Mouse (Mus musculus): Measurements from ENCODE around the gene Frmd4b. TPM values are rescaled to one million over a fixed set of nuclear protein-coding genes. Genes with fewer than 3 reads are reported as not detected.

The Frmd4b gene
- polyA plus RNA-seq, 2 experiments, result 5.7 to 6.4 TPM

DNA sequence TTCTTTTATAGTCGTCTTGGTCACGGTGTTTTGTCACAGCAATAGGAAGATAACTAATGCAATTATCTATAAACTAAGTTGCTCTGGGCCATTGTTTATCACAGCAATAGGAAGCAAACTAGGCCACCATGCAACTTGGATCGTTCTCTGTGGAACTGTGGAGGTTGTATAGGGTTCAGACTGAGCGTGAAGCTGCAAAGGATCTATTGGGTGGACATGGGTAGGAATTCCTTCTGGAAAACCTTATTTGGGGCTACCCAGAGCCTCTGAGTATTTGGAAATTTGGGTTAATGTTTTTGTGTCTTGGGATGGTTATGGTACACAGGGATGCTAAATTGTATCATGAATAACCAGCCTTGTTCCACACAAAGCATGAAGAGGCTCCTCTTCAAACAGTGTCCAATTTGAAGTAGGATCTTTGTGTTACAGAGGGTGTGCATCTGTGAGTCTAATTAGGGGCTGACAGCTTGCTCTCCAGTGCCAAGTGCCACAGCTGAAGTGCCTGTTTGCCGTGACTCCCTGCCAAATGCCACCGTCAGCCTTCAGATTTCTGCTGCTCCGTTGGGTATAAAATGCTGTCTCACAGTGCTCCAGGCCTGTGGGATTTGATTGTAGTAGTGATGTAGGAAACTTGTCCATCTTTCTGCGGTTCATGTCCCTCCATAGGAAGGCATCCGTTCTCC is 81.4 kb downstream of the Frmd4b start:
- DNase-seq (ENCODE audit: low read depth in 3 of 3, low spot score in 3 of 3), result no peak
- no peak for ATAC-seq (ENCODE audit: insufficient read depth)
- Histone ChIP-seq H3K9me3 (ENCODE audit: control insufficient read depth, low read length) (no peaks in the 10 kb centered on the region), H3K4me2 (ENCODE audit: low read depth) (no peak overlapping the region), H3K4me3 (ENCODE audit: insufficient read depth in 1 of 2, low read depth in 2 of 2, low read length in 2 of 2) (no peak overlapping the region), H3K27ac (no peak overlapping the region), H3K9ac (replicated peaks) (no peak overlapping the region), H3K36me3 (replicated peaks; ENCODE audit: control insufficient read depth, insufficient read depth, low read depth) (no peaks in the 10 kb centered on the region), H3K27me3 (ENCODE audit: control insufficient read depth, insufficient read depth, low read length) (no peaks in the 10 kb centered on the region), H3K4me1 (replicated peaks; ENCODE audit: control insufficient read depth in 2 of 2, insufficient read depth in 2 of 2, low read length in 1 of 2) (no peaks in the 10 kb centered on the region)
- TF ChIP-seq EP300 (IDR thresholded peaks at IDR 0.05; ENCODE audit: low read depth), result no peak
- 72% methylated on average over 9 of the region's 9 CpGs for WGBS (ENCODE audit: insufficient replicate concordance)

GRCm38 (mm10) chr6:97531043-97531442 is 86.3 kb downstream of the Frmd4b start:
- WGBS (ENCODE audit: insufficient replicate concordance), result 9% methylated on average over 4 of the region's 4 CpGs

GRCm38 (mm10) chr6:97528961-97529680 is 88.2 kb downstream of the Frmd4b start:
- Histone ChIP-seq H3K36me3 (replicated peaks; ENCODE audit: control insufficient read depth, insufficient read depth, low read depth) (no peaks in the 10 kb centered on the region), H3K9ac (replicated peaks) (no peak overlapping the region), H3K9me3 (ENCODE audit: control insufficient read depth, low read length) (no peaks in the 10 kb centered on the region), H3K27ac (no peak overlapping the region), H3K27me3 (ENCODE audit: control insufficient read depth, insufficient read depth, low read length) (no peaks in the 10 kb centered on the region), H3K4me2 (ENCODE audit: low read depth) (no peak overlapping the region), H3K4me1 (replicated peaks; ENCODE audit: control insufficient read depth in 2 of 2, insufficient read depth in 2 of 2, low read length in 1 of 2) (no peaks in the 10 kb centered on the region), H3K4me3 (ENCODE audit: insufficient read depth in 1 of 2, low read depth in 2 of 2, low read length in 2 of 2) (no peak overlapping the region)
- ATAC-seq (ENCODE audit: insufficient read depth) (no peak), DNase-seq (ENCODE audit: low read depth in 3 of 3, low spot score in 3 of 3) (no peak)
- no peak for TF ChIP-seq CTCF (IDR thresholded peaks at IDR 0.05; ENCODE audit: low read depth)
- TF ChIP-seq EP300 (IDR thresholded peaks at IDR 0.05; ENCODE audit: low read depth), result no peak
- 63% methylated on average over 15 of the region's 15 CpGs for WGBS (ENCODE audit: insufficient replicate concordance)

More at GRCm38 (mm10) chr6:97531043-97531442, 86.3 kb downstream of the Frmd4b start:
- Histone ChIP-seq H3K27ac (no peak overlapping the region), H3K4me1 (replicated peaks; ENCODE audit: control insufficient read depth in 2 of 2, insufficient read depth in 2 of 2, low read length in 1 of 2) (no peaks in the 10 kb centered on the region), H3K36me3 (replicated peaks; ENCODE audit: control insufficient read depth, insufficient read depth, low read depth) (no peaks in the 10 kb centered on the region), H3K4me2 (ENCODE audit: low read depth) (no peak overlapping the region), H3K9ac (replicated peaks) (no peak overlapping the region), H3K4me3 (ENCODE audit: insufficient read depth in 1 of 2, low read depth in 2 of 2, low read length in 2 of 2) (no peak overlapping the region), H3K9me3 (ENCODE audit: control insufficient read depth, low read length) (no peaks in the 10 kb centered on the region), H3K27me3 (ENCODE audit: control insufficient read depth, insufficient read depth, low read length) (no peaks in the 10 kb centered on the region)
- DNase-seq (ENCODE audit: low read depth in 3 of 3, low spot score in 3 of 3) (no peak), ATAC-seq (ENCODE audit: insufficient read depth) (no peak)
- no peak for TF ChIP-seq CTCF (IDR thresholded peaks at IDR 0.05; ENCODE audit: low read depth)
- no peak for TF ChIP-seq EP300 (IDR thresholded peaks at IDR 0.05; ENCODE audit: low read depth)

GRCm38 (mm10) chr6:97526092-97526491 is 91.2 kb downstream of the Frmd4b start:
- no peak for ATAC-seq (ENCODE audit: insufficient read depth)
- Histone ChIP-seq H3K4me3 (ENCODE audit: insufficient read depth in 1 of 2, low read depth in 2 of 2, low read length in 2 of 2) (no peak overlapping the region), H3K36me3 (replicated peaks; ENCODE audit: control insufficient read depth, insufficient read depth, low read depth) (no peaks in the 10 kb centered on the region), H3K4me1 (replicated peaks; ENCODE audit: control insufficient read depth in 2 of 2, insufficient read depth in 2 of 2, low read length in 1 of 2) (no peaks in the 10 kb centered on the region), H3K27me3 (ENCODE audit: control insufficient read depth, insufficient read depth, low read length) (no peaks in the 10 kb centered on the region), H3K9me3 (ENCODE audit: control insufficient read depth, low read length) (no peaks in the 10 kb centered on the region), H3K27ac (no peak overlapping the region), H3K9ac (replicated peaks) (no peak overlapping the region), H3K4me2 (ENCODE audit: low read depth) (no peak overlapping the region)
- DNase-seq (ENCODE audit: low read depth in 3 of 3, low spot score in 3 of 3), result peak in 1 of 3 experiments; percentile 12
- TF ChIP-seq CTCF (IDR thresholded peaks at IDR 0.05; ENCODE audit: low read depth), result peak; percentile 81
- TF ChIP-seq EP300 (IDR thresholded peaks at IDR 0.05; ENCODE audit: low read depth), result no peak
- WGBS (ENCODE audit: insufficient replicate concordance), result 14% methylated on average over 8 of the region's 8 CpGs

GRCm38 (mm10) chr6:97523118-97523517 is 94.2 kb downstream of the Frmd4b start:
- DNase-seq (ENCODE audit: low read depth in 3 of 3, low spot score in 3 of 3) (peak; percentile 23 to 40 (median 31)), ATAC-seq (ENCODE audit: insufficient read depth) (no peak)
- no peak overlapping the region for H3K4me2 ChIP-seq (ENCODE audit: low read depth)
- TF ChIP-seq EP300 (IDR thresholded peaks at IDR 0.05; ENCODE audit: low read depth), result no peak
- peak; percentile 87 for TF ChIP-seq CTCF (IDR thresholded peaks at IDR 0.05; ENCODE audit: low read depth)
- no peak overlapping the region for H3K27ac ChIP-seq
- under 1% methylated on average over 11 of the region's 11 CpGs for WGBS (ENCODE audit: insufficient replicate concordance)
- no peaks in the 10 kb centered on the region for H3K27me3 ChIP-seq (ENCODE audit: control insufficient read depth, insufficient read depth, low read length)
- peaks cover 0 to 8% of the 10 kb centered on the region in 2 experiments; a peak in 2 of 4 replicates for H3K4me1 ChIP-seq (replicated peaks; ENCODE audit: control insufficient read depth in 2 of 2, insufficient read depth in 2 of 2, low read length in 1 of 2)
- no peaks in the 10 kb centered on the region for H3K9me3 ChIP-seq (ENCODE audit: control insufficient read depth, low read length)
- no peaks in the 10 kb centered on the region for H3K36me3 ChIP-seq (replicated peaks; ENCODE audit: control insufficient read depth, insufficient read depth, low read depth)
- no peak overlapping the region for H3K4me3 ChIP-seq (ENCODE audit: insufficient read depth in 1 of 2, low read depth in 2 of 2, low read length in 2 of 2)
- no peak overlapping the region for H3K9ac ChIP-seq (replicated peaks)

Data from liver, embryonic 14.5 days (tissue).